Mouse (Mus musculus) left cerebral cortex, adult 2 months (tissue): Measurements from ENCODE around the gene Gpatch1. TPM values are rescaled to one million over a fixed set of nuclear protein-coding genes. Genes with fewer than 3 reads are reported as not detected.
A peak's percentile ranks its signal among the peaks of the same experiment; 100 is the strongest.
"Not testable (repeated sequence)": the region's sequence is repeated elsewhere in the genome, so short reads cannot be mapped to it uniquely, and the experiment has no call there.

ENCODE experiments used
- DNase-seq, 2 experiments: peaks; one replicate each; pipeline ENCODE4 v3.0.0; 2021 to 2022; ENCODE audit warnings: low spot score in 2 of 2, mixed read lengths in 1 of 2; ENCODE audit errors: extremely low spot score in 1 of 2
- H3K27ac ChIP-seq: fragments of 200-600 bp; 2 replicates; pipeline ENCODE4 v1.8.1; 2022
- H3K4me3 ChIP-seq: fragments of 200-600 bp; 2 replicates; pipeline ENCODE4 v1.8.1; 2022
- CTCF ChIP-seq: fragments of 200-600 bp; IDR thresholded peaks from 2 replicates; pipeline ENCODE4 v1.8.1; 2022; ENCODE audit warnings: antibody characterized with exemption, mild to moderate bottlenecking, moderate library complexity
- intact Hi-C: fragments of 180-260 bp; cut with DNase I; formaldehyde crosslinking; loops from one replicate; pipeline ENCODE4 v1.15.1; 2025
- total RNA-seq, 2 experiments: library from RNA; stranded (reverse); gene quantifications; 2 replicates each; pipeline ENCODE4 v1.2.3; 2021

Gene Gpatch1
- total RNA-seq, 2 experiments from 2014 or later, result 27.3 to 27.7 TPM

- Histone ChIP-seq H3K4me3 (no peak overlapping the region), H3K27ac (no peak overlapping the region)
- intact Hi-C loops, result no loop called here
- no peak for DNase-seq
- no peak for TF ChIP-seq CTCF
These were observed 3.9 kb upstream of the Gpatch1 start for GRCm38 (mm10) chr7:35322161-35322560.

- intact Hi-C loops, result loop anchor here (5.0 kb wide), 1 partner anchor 73 kb away; no protein-coding TSS in a partner anchor
- no peak for DNase-seq
- H3K4me3 ChIP-seq, result no peak overlapping the region
- H3K27ac ChIP-seq, result no peak overlapping the region
- TF ChIP-seq CTCF, result no peak
These were observed 1.5 kb upstream of the Gpatch1 start for GRCm38 (mm10) chr7:35319755-35320154.

GRCm38 (mm10) chr7:35319221-35319620 lies 981 bp upstream of the Gpatch1 start:
- not testable (repeated sequence) for H3K27ac ChIP-seq, H3K4me3 ChIP-seq, DNase-seq
- intact Hi-C loops, result loop anchor here (5.0 kb wide), 1 partner anchor 73 kb away; no protein-coding TSS in a partner anchor

GRCm38 (mm10) chr7:35314156-35314555 lies 4.1 kb downstream of the Gpatch1 start:
- Histone ChIP-seq H3K27ac (no peak overlapping the region), H3K4me3 (no peak overlapping the region)
- DNase-seq, result no peak
- no peak for TF ChIP-seq CTCF
- intact Hi-C loops, result no loop called here

GRCm38 (mm10) chr7:35311214-35311613 lies 7.0 kb downstream of the Gpatch1 start:
- Histone ChIP-seq H3K27ac (no peak overlapping the region), H3K4me3 (no peak overlapping the region)
- no peak for TF ChIP-seq CTCF
- intact Hi-C loops, result no loop called here
- DNase-seq, result no peak

GRCm38 (mm10) chr7:35300792-35301191 lies 17.4 kb downstream of the Gpatch1 start:
- TF ChIP-seq CTCF, result no peak
- H3K27ac ChIP-seq, result no peak overlapping the region
- no peak for DNase-seq
- H3K4me3 ChIP-seq, result no peak overlapping the region
- intact Hi-C loops, result no loop called here

GRCm38 (mm10) chr7:35299656-35300055 lies 18.6 kb downstream of the Gpatch1 start:
- TF ChIP-seq CTCF, result no peak
- intact Hi-C loops, result loop anchor here (5.0 kb wide), 1 partner anchor 93 kb away; no protein-coding TSS in a partner anchor
- Histone ChIP-seq H3K27ac (peak overlapping the region; percentile 53; the same call in 1 of the 2 replicates), H3K4me3 (no peak overlapping the region)
- no peak for DNase-seq

GRCm38 (mm10) chr7:35297886-35298285 lies 20.4 kb downstream of the Gpatch1 start:
- intact Hi-C loops, result loop anchor here (5.0 kb wide), 1 partner anchor 94 kb away; no protein-coding TSS in a partner anchor
- no peak overlapping the region for H3K27ac ChIP-seq
- no peak overlapping the region for H3K4me3 ChIP-seq
- TF ChIP-seq CTCF, result peak; percentile 27
- DNase-seq, result no peak

GRCm38 (mm10) chr7:35295631-35296030 lies 22.6 kb downstream of the Gpatch1 start:
- no peak overlapping the region for H3K27ac ChIP-seq
- DNase-seq, result no peak
- TF ChIP-seq CTCF, result no peak
- H3K4me3 ChIP-seq, result no peak overlapping the region
- intact Hi-C loops, result loop anchor here (5.0 kb wide), 1 partner anchor 97 kb away; no protein-coding TSS in a partner anchor

- intact Hi-C loops, result no loop called here
- DNase-seq, result no peak
- no peak for TF ChIP-seq CTCF
- Histone ChIP-seq H3K4me3 (no peak overlapping the region), H3K27ac (no peak overlapping the region)
These were observed 24.8 kb downstream of the Gpatch1 start for GRCm38 (mm10) chr7:35293464-35293863.

- no peak for TF ChIP-seq CTCF
- no peak overlapping the region for H3K4me3 ChIP-seq
- intact Hi-C loops, result no loop called here
- H3K27ac ChIP-seq, result no peak overlapping the region
- no peak for DNase-seq
These were observed 39.3 kb downstream of the Gpatch1 start for GRCm38 (mm10) chr7:35278933-35279332.

- intact Hi-C loops, result no loop called here
These were observed 40.8 kb downstream of the Gpatch1 start for GRCm38 (mm10) chr7:35277433-35277832.

GRCm38 (mm10) chr7:35269443-35270024 lies 48.7 kb downstream of the Gpatch1 start:
- intact Hi-C loops, result loop anchor here (5.0 kb wide), 1 partner anchor 862 kb away; no protein-coding TSS in a partner anchor
- peak overlapping the region; percentile 37 for H3K4me3 ChIP-seq
- H3K27ac ChIP-seq, result no peak overlapping the region
- no peak for DNase-seq
- TF ChIP-seq CTCF, result peak; percentile 36

More at GRCm38 (mm10) chr7:35277433-35277832, 40.8 kb downstream of the Gpatch1 start:
- DNase-seq, result no peak
- Histone ChIP-seq H3K27ac (no peak overlapping the region), H3K4me3 (no peak overlapping the region)
- TF ChIP-seq CTCF, result no peak
